8 mouse cellular contexts compared by ENCODE assay signal in the genomic region with DNA sequence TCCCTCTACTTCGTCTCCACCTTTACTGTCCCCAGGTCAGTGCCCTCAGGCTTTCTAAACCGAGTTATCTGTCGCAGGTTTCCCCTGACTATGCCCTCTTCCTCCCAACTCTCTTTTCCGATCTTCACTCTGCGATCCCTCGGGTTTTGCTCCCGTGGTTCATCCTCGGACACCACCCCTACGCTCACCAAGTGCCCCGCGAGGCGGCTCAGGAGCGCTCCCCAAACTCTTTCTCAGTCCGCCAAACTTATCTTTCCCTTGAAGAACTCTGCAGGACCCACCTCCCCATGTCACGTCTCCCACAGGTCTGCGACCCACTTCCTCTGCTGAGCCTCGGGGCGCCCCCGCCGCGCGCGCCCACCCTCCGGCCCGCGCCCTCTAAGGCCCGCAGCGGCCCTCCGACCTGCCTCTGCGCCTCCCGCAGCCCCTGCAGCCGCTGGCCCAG. TPM values are rescaled to one million over a fixed set of nuclear protein-coding genes. Genes with fewer than 3 reads are reported as not detected.
A peak's percentile ranks its signal among the peaks of the same experiment; 100 is the strongest.
DNase-seq lines count a peak whose midpoint lies in the region; ATAC-seq and TF ChIP-seq lines count a peak whose summit lies in the region.

No protein-coding gene starts in this region.

- H3K4me3 ChIP-seq in kidney, adult 2 months (ENCODE audit: insufficient read depth, low read depth, low read length): peak overlapping the region; percentile 84
- peak overlapping the region; percentile 79 to 98 for H3K4me3 ChIP-seq in MEL (ENCODE audit: control insufficient read depth in 1 of 2, insufficient read depth in 1 of 2, low read depth in 2 of 2, low read length in 2 of 2)
- peak overlapping the region; percentile 88 for H3K4me3 ChIP-seq in forebrain, embryonic 11.5 days (ENCODE audit: low read depth, low read length)
- H3K4me3 ChIP-seq in intestine, postnatal 0 days (ENCODE audit: low read depth, low read length): peak overlapping the region; percentile 86
- H3K4me3 ChIP-seq in midbrain, embryonic 13.5 days (replicated peaks): peak overlapping the region; percentile 75

- peak overlapping the region; percentile 56 for H3K4me2 ChIP-seq in forebrain, embryonic 11.5 days (ENCODE audit: low read depth, low read length, severe bottlenecking)
- H3K4me2 ChIP-seq in intestine, postnatal 0 days (replicated peaks; ENCODE audit: low read depth): peak overlapping the region; percentile 94
- H3K4me2 ChIP-seq in midbrain, embryonic 13.5 days (replicated peaks): peak overlapping the region; percentile 74

- no peak for TF ChIP-seq CTCF in kidney, adult 2 months (conservative IDR thresholded peaks at IDR 0.05; ENCODE audit: insufficient read depth, insufficient read length, low read depth, low read length)
- TF ChIP-seq CTCF in MEL (IDR thresholded peaks at IDR 0.05 in 2 of 3, conservative IDR thresholded peaks at IDR 0.05 in 1 of 3; ENCODE audit: control insufficient read depth in 1 of 3, insufficient read depth in 1 of 3, low read depth in 2 of 3, low read length in 3 of 3, poor library complexity in 1 of 3, severe bottlenecking in 1 of 3): no peak
- TF ChIP-seq CTCF in intestine, postnatal 0 days (IDR thresholded peaks at IDR 0.05; ENCODE audit: low read depth): no peak

- no peak for TF ChIP-seq RAD21 in MEL (IDR thresholded peaks at IDR 0.05; ENCODE audit: low read depth, low read length)

- peak overlapping the region; percentile 96 for H3K9ac ChIP-seq in MEL (ENCODE audit: control insufficient read depth, low read depth, low read length, poor library complexity, severe bottlenecking)
- peak overlapping the region; percentile 90 for H3K9ac ChIP-seq in forebrain, embryonic 11.5 days (ENCODE audit: low read length)
- peak overlapping the region; percentile 95 for H3K9ac ChIP-seq in intestine, postnatal 0 days (ENCODE audit: low read depth, low read length)
- peak overlapping the region; percentile 92 for H3K9ac ChIP-seq in midbrain, embryonic 13.5 days (replicated peaks)

- no peaks in the 10 kb centered on the region; the same call in 1 of the 2 replicates for H3K4me1 ChIP-seq in kidney, adult 2 months (ENCODE audit: control insufficient read depth, insufficient read depth, low read length)
- H3K4me1 ChIP-seq in MEL (ENCODE audit: control insufficient read depth in 1 of 2, insufficient read depth in 2 of 2, low read length in 2 of 2): peaks cover 32 to 39% of the 10 kb centered on the region in 2 experiments
- H3K4me1 ChIP-seq in forebrain, embryonic 11.5 days (replicated peaks; ENCODE audit: control insufficient read depth, insufficient read depth, low read length): peaks cover 2% of the 10 kb centered on the region; the same call in 1 of the 2 replicates
- H3K4me1 ChIP-seq in intestine, postnatal 0 days (replicated peaks; ENCODE audit: control insufficient read depth, insufficient read depth, low read length): no peaks in the 10 kb centered on the region
- H3K4me1 ChIP-seq in midbrain, embryonic 13.5 days (replicated peaks): peaks cover 11% of the 10 kb centered on the region

- H3K36me3 ChIP-seq in kidney, adult 2 months (ENCODE audit: control insufficient read depth, insufficient read depth, low read length): no peaks in the 10 kb centered on the region
- H3K36me3 ChIP-seq in MEL (ENCODE audit: control insufficient read depth in 1 of 2, insufficient read depth in 2 of 2, low read length in 2 of 2): peaks cover 0 to 51% of the 10 kb centered on the region in 2 experiments; a peak in 3 of 4 replicates
- H3K36me3 ChIP-seq in forebrain, embryonic 11.5 days (ENCODE audit: control insufficient read depth, insufficient read depth, low read length): no peaks in the 10 kb centered on the region
- no peaks in the 10 kb centered on the region for H3K36me3 ChIP-seq in intestine, postnatal 0 days (ENCODE audit: control insufficient read depth, insufficient read depth)
- no peaks in the 10 kb centered on the region for H3K36me3 ChIP-seq in midbrain, embryonic 13.5 days

- H3K27ac ChIP-seq in kidney, adult 2 months (ENCODE audit: insufficient read depth, low read depth, low read length): peak overlapping the region; percentile 71
- H3K27ac ChIP-seq in MEL (ENCODE audit: control insufficient read depth, low read depth, low read length): peak overlapping the region; percentile 97
- H3K27ac ChIP-seq in forebrain, embryonic 11.5 days (ENCODE audit: low read depth, low read length): peak overlapping the region; percentile 82
- peak overlapping the region; percentile 96 for H3K27ac ChIP-seq in intestine, postnatal 0 days (ENCODE audit: low read depth, low read length)
- H3K27ac ChIP-seq in midbrain, embryonic 13.5 days: peak overlapping the region; percentile 82

- no peak; the same call in none of the 2 replicates for ATAC-seq in forebrain, embryonic 11.5 days (replicated peaks; ENCODE audit: low FRiP score)
- peak; percentile 13 for ATAC-seq in intestine, postnatal 0 days
- no peak for ATAC-seq in midbrain, embryonic 13.5 days

- H3K9me3 ChIP-seq in MEL (replicated peaks; ENCODE audit: insufficient read depth, low read length): no peaks in the 10 kb centered on the region
- no peaks in the 10 kb centered on the region for H3K9me3 ChIP-seq in forebrain, embryonic 11.5 days (ENCODE audit: control insufficient read depth, low read length)
- H3K9me3 ChIP-seq in intestine, postnatal 0 days (ENCODE audit: control insufficient read depth): no peaks in the 10 kb centered on the region
- no peaks in the 10 kb centered on the region for H3K9me3 ChIP-seq in midbrain, embryonic 13.5 days

- TF ChIP-seq EP300 in MEL (IDR thresholded peaks at IDR 0.05; ENCODE audit: low read depth in 1 of 2, low read length in 2 of 2): no peak

- TF ChIP-seq POLR2A in kidney, adult 2 months (IDR thresholded peaks at IDR 0.05; ENCODE audit: low read depth, low read length): no peak
- no peak for TF ChIP-seq POLR2A in MEL (IDR thresholded peaks at IDR 0.05; ENCODE audit: control insufficient read depth in 1 of 2, insufficient read depth in 1 of 2, low read depth in 1 of 2, low read length in 2 of 2, poor library complexity in 1 of 2)

- H3K27me3 ChIP-seq in kidney, adult 2 months (replicated peaks; ENCODE audit: control insufficient read depth, insufficient read depth, low read length): no peaks in the 10 kb centered on the region
- H3K27me3 ChIP-seq in MEL (ENCODE audit: control insufficient read depth in 1 of 2, insufficient read depth in 2 of 2, low read length in 2 of 2): no peaks in the 10 kb centered on the region
- no peaks in the 10 kb centered on the region for H3K27me3 ChIP-seq in forebrain, embryonic 11.5 days (ENCODE audit: control insufficient read depth, insufficient read depth, low read length)
- H3K27me3 ChIP-seq in intestine, postnatal 0 days (replicated peaks; ENCODE audit: control insufficient read depth, insufficient read depth, low read length): no peaks in the 10 kb centered on the region
- no peaks in the 10 kb centered on the region for H3K27me3 ChIP-seq in midbrain, embryonic 13.5 days

- H3K79me2 ChIP-seq in MEL (ENCODE audit: control insufficient read depth, insufficient read depth, low read length, poor library complexity): peaks cover 36% of the 10 kb centered on the region

- peak; percentile 19 for DNase-seq in kidney, adult 2 months
- DNase-seq in kidney, adult 11 months: no peak
- peak; percentile 75 for DNase-seq in MEL (ENCODE audit: low read depth, low spot score)
- DNase-seq in forebrain, embryonic 11.5 days (ENCODE audit: low spot score): no peak
- DNase-seq in right cerebral cortex, postnatal 4 days: no peak
- DNase-seq in cerebellum, postnatal 4 days (ENCODE audit: low spot score in 2 of 2): no peak

- under 1% methylated on average over 32 of the region's 32 CpGs for WGBS in kidney, adult 2 months
- under 1% methylated on average over 32 of the region's 32 CpGs for WGBS in forebrain, embryonic 11.5 days
- WGBS in intestine, postnatal 0 days: under 1% methylated on average over 32 of the region's 32 CpGs
- WGBS in midbrain, embryonic 13.5 days: under 1% methylated on average over 32 of the region's 32 CpGs

TF ChIP-seq in MEL, 35 proteins besides CTCF, POLR2A, EP300 and RAD21:
- 0 out of 2 replicates have a peak, but pooled peaks have one; percentile 10 for TF ChIP-seq UBTF (IDR thresholded peaks at IDR 0.05; ENCODE audit: borderline replicate concordance, insufficient read depth, low read depth, low read length)
- 0 out of 2 replicates have a peak, but pooled peaks have one; percentile 16 for TF ChIP-seq ZMIZ1 (IDR thresholded peaks at IDR 0.05; ENCODE audit: low read depth, low read length)
- no peak for TF ChIP-seq POLR2AphosphoS5 (IDR thresholded peaks at IDR 0.05; ENCODE audit: borderline replicate concordance, low read depth, low read length)
- no peak for TF ChIP-seq TBP (IDR thresholded peaks at IDR 0.05; ENCODE audit: low read depth, low read length)
- TF ChIP-seq ELF1 (IDR thresholded peaks at IDR 0.05; ENCODE audit: low read depth, low read length): no peak
- TF ChIP-seq NELFE (IDR thresholded peaks at IDR 0.05; ENCODE audit: low read depth, low read length): peak; percentile 32

RNA-seq across cellular contexts. Expression of a gene that starts 0.4 kb away (rescaled TPM):
- 7.5 and 9.2 TPM in 2 replicates for polyA plus RNA-seq in kidney, adult 2 months (2012; rRNA removed)
- total RNA-seq in MEL (2012; rRNA removed): 104 and 107 TPM in 2 replicates
- polyA plus RNA-seq in MEL (2012; ENCODE audit: insufficient read depth in 1 of 2, insufficient read length in 2 of 2, low read depth in 1 of 2, low replicate concordance in 2 of 2, missing spikeins in 1 of 2): 10 to 100 TPM in 1 of 2 experiments, not detected in 1; 71.7 TPM
- polyA plus RNA-seq in forebrain, embryonic 11.5 days (2014; fragmentation: Nextera tagmentation; extraction: Ambion mirVana): 35.0 and 37.4 TPM in 2 replicates
- 13.2 and 14.2 TPM in 2 replicates for polyA plus RNA-seq in intestine, postnatal 0 days (2015; fragmentation: Nextera tagmentation; extraction: Ambion mirVana)
- 14.1 and 14.6 TPM in 2 replicates for polyA plus RNA-seq in midbrain, embryonic 13.5 days (2015; fragmentation: Nextera tagmentation; extraction: Ambion mirVana)

RNA-seq across cellular contexts. Expression of a gene that starts 8.8 kb away (rescaled TPM):
- polyA plus RNA-seq in kidney, adult 2 months (2012; rRNA removed): 0.22 and 0.25 TPM in 2 replicates
- 22.1 and 22.6 TPM in 2 replicates for total RNA-seq in MEL (2012; rRNA removed)
- polyA plus RNA-seq in MEL (2012; ENCODE audit: insufficient read depth in 1 of 2, insufficient read length in 2 of 2, low read depth in 1 of 2, low replicate concordance in 2 of 2, missing spikeins in 1 of 2): 10 to 100 TPM; 17.1 to 66.9 TPM
- polyA plus RNA-seq in forebrain, embryonic 11.5 days (2014; fragmentation: Nextera tagmentation; extraction: Ambion mirVana): 21.8 and 25.7 TPM in 2 replicates
- 2.2 and 2.4 TPM in 2 replicates for polyA plus RNA-seq in intestine, postnatal 0 days (2015; fragmentation: Nextera tagmentation; extraction: Ambion mirVana)
- polyA plus RNA-seq in midbrain, embryonic 13.5 days (2015; fragmentation: Nextera tagmentation; extraction: Ambion mirVana): 7.8 and 8.5 TPM in 2 replicates

Comparison
In these comparisons a context has a peak if more than half of its experiments do, and no peak if none do; other contexts are left out.
1. DNase-seq: peak in kidney, adult 2 months (single experiment) and MEL (single experiment); none in kidney, adult 11 months (single experiment), forebrain, embryonic 11.5 days (single experiment), right cerebral cortex, postnatal 4 days (single experiment) and cerebellum, postnatal 4 days (0 of 2).
2. Peak in every context shown above with its lines, with median percentiles within 50 percentile points of each other: H3K27ac ChIP-seq, H3K4me3 ChIP-seq, H3K9ac ChIP-seq and H3K4me2 ChIP-seq.